Mouse (Mus musculus) heart, adult 2 months (tissue): ENCODE data around the gene Echdc3. TPM values are rescaled to one million over a fixed set of nuclear protein-coding genes. Genes with fewer than 3 reads are reported as not detected.

Experiments
- DNase-seq, 2 experiments: peaks; one replicate each; pipeline ENCODE4 v3.0.0; 2021
- H3K27ac ChIP-seq: fragments of 200-600 bp; 2 replicates; pipeline ENCODE4 v1.8.1; 2022
- H3K27me3 ChIP-seq: fragments of 200-500 bp; 2 replicates; pipeline ENCODE4 v1.6.1; 2012; ENCODE audit warnings: mild to moderate bottlenecking, low read length, inconsistent platforms, mixed read lengths; ENCODE audit not compliant: control insufficient read depth, insufficient read depth
- H3K36me3 ChIP-seq: fragments of 200-500 bp; 2 replicates; pipeline ENCODE4 v1.6.1; 2012; ENCODE audit warnings: low read length, inconsistent platforms; ENCODE audit not compliant: control insufficient read depth, insufficient read depth
- H3K4me1 ChIP-seq: fragments of 200-500 bp; 2 replicates; pipeline ENCODE4 v1.6.1; 2011; ENCODE audit warnings: low read length; ENCODE audit not compliant: control insufficient read depth, insufficient read depth
- H3K4me3 ChIP-seq: fragments of 200-600 bp; 2 replicates; pipeline ENCODE4 v1.8.1; 2022
- H3K79me2 ChIP-seq: fragments of 200-500 bp; replicated peaks from 2 replicates; pipeline ENCODE4 v1.6.1; 2012; ENCODE audit warnings: mild to moderate bottlenecking, inconsistent platforms, low read length, moderate library complexity, mixed read lengths; ENCODE audit not compliant: control insufficient read depth, insufficient read depth
- H3K9ac ChIP-seq: fragments of 200-500 bp; 2 replicates; pipeline ENCODE4 v1.6.1; 2012; ENCODE audit warnings: low read depth, mild to moderate bottlenecking, control low read depth, inconsistent platforms, low read length, mixed read lengths
- CTCF ChIP-seq: fragments of 200-600 bp; IDR thresholded peaks from 2 replicates; pipeline ENCODE4 v1.8.1; 2022; ENCODE audit warnings: antibody characterized with exemption, mild to moderate bottlenecking, moderate library complexity
- EP300 ChIP-seq: fragments of 200-500 bp; IDR thresholded peaks from 2 replicates; pipeline ENCODE4 v1.6.1; 2011; ENCODE audit warnings: low read depth, low read length, control low read depth; ENCODE audit not compliant: insufficient read depth
- POLR2A ChIP-seq: fragments of 200-500 bp; IDR thresholded peaks from 2 replicates; pipeline ENCODE4 v1.6.1; 2011; ENCODE audit warnings: mild to moderate bottlenecking, low read depth, low read length, control low read depth; ENCODE audit not compliant: insufficient read depth
- WGBS: fragments of 180-500 bp; shearing (Covaris S2); methylation state at CpG from one replicate; pipeline ENCODE4 v1.1.7; 2018; 5-methylcytosine and 5-hydroxymethylcytosine counted together
- intact Hi-C: fragments of 180-260 bp; cut with DNase I; formaldehyde crosslinking; loops from one replicate; pipeline ENCODE4 v1.15.1; 2025
- polyA plus RNA-seq: library from polyadenylated mRNA; depleted of rRNA; stranded (reverse); fragments of >200 nt; gene quantifications from 2 replicates; pipeline ENCODE4 v1.2.3, GENCODE M21; 2012
- total RNA-seq, 2 experiments: library from RNA; stranded (reverse); gene quantifications; 2 replicates each; pipeline ENCODE4 v1.2.3; 2021

The Echdc3 gene
- total and polyA plus RNA-seq, 3 experiments = 24.0 to 30.6 (median 27.1) TPM

- H3K36me3 ChIP-seq = no peaks in the 10 kb centered on the region
- no peak overlapping the region for H3K4me3 ChIP-seq
- no peaks in the 10 kb centered on the region for H3K27me3 ChIP-seq
- no peaks in the 10 kb centered on the region for H3K79me2 ChIP-seq
- no peak overlapping the region for H3K27ac ChIP-seq
- WGBS = 72% methylated on average over 2 of the region's 2 CpGs
- intact Hi-C loops = loop anchor here (1.0 to 5.0 kb wide), 3 partner anchors 116 to 173 kb away; no protein-coding TSS in a partner anchor
- H3K4me1 ChIP-seq = peaks cover 1% of the 10 kb centered on the region; the same call in 1 of the 2 replicates
- no peak overlapping the region for H3K9ac ChIP-seq
- TF ChIP-seq CTCF (no peak), EP300 (no peak), POLR2A (no peak)
- no peak for DNase-seq
Measured at GRCm38 (mm10) chr2:6168560-6168959, 44.3 kb downstream of the Echdc3 start.

- Histone ChIP-seq H3K79me2 (no peaks in the 10 kb centered on the region), H3K36me3 (no peaks in the 10 kb centered on the region), H3K27me3 (no peaks in the 10 kb centered on the region), H3K4me1 (peaks cover 1% of the 10 kb centered on the region; the same call in 1 of the 2 replicates), H3K27ac (no peak overlapping the region), H3K4me3 (no peak overlapping the region), H3K9ac (no peak overlapping the region)
- intact Hi-C loops = loop anchor here (1.0 to 5.0 kb wide), 3 partner anchors 116 to 173 kb away; no protein-coding TSS in a partner anchor
- DNase-seq = peak; percentile 42 to 57
- 23% methylated on average over 5 of the region's 5 CpGs for WGBS
- TF ChIP-seq EP300 = no peak
- no peak for TF ChIP-seq POLR2A
- TF ChIP-seq CTCF = peak; percentile 95
Measured at GRCm38 (mm10) chr2:6167843-6168558, 44.8 kb downstream of the Echdc3 start.

GRCm38 (mm10) chr2:6165771-6166170, 47.1 kb downstream of the Echdc3 start:
- no peak for DNase-seq
- intact Hi-C loops = loop anchor here (5.0 kb wide), 2 partner anchors 113 to 153 kb away; no protein-coding TSS in a partner anchor
- TF ChIP-seq EP300 (no peak), POLR2A (no peak)
- WGBS = 33% methylated on average over 6 of the region's 6 CpGs
- H3K36me3 ChIP-seq = no peaks in the 10 kb centered on the region
- H3K4me1 ChIP-seq = peaks cover 3% of the 10 kb centered on the region; the same call in 1 of the 2 replicates
- H3K4me3 ChIP-seq = no peak overlapping the region
- H3K79me2 ChIP-seq = no peaks in the 10 kb centered on the region
- no peak overlapping the region for H3K9ac ChIP-seq
- no peaks in the 10 kb centered on the region for H3K27me3 ChIP-seq
- H3K27ac ChIP-seq = no peak overlapping the region

GRCm38 (mm10) chr2:6164606-6165290, 48.1 kb downstream of the Echdc3 start:
- WGBS = 48% methylated on average over 16 of the region's 16 CpGs
- intact Hi-C loops = loop anchor here (5.0 kb wide), 2 partner anchors 112 to 152 kb away; no protein-coding TSS in a partner anchor
- Histone ChIP-seq H3K79me2 (no peaks in the 10 kb centered on the region), H3K9ac (no peak overlapping the region), H3K4me1 (peaks cover 3% of the 10 kb centered on the region; the same call in 1 of the 2 replicates), H3K36me3 (no peaks in the 10 kb centered on the region), H3K27me3 (no peaks in the 10 kb centered on the region), H3K4me3 (no peak overlapping the region), H3K27ac (no peak overlapping the region)
- DNase-seq = no peak
- no peak for TF ChIP-seq CTCF
- no peak for TF ChIP-seq POLR2A
- no peak for TF ChIP-seq EP300

GRCm38 (mm10) chr2:6162366-6163040, 50.3 kb downstream of the Echdc3 start:
- no peak overlapping the region for H3K27ac ChIP-seq
- TF ChIP-seq POLR2A = no peak
- TF ChIP-seq EP300 = no peak
- no peak for TF ChIP-seq CTCF
- no peaks in the 10 kb centered on the region for H3K27me3 ChIP-seq
- no peaks in the 10 kb centered on the region for H3K36me3 ChIP-seq
- DNase-seq = peak in 1 of 2 experiments; percentile 18
- no peak overlapping the region for H3K9ac ChIP-seq
- intact Hi-C loops = no loop called here
- peaks cover 3% of the 10 kb centered on the region; the same call in 1 of the 2 replicates for H3K4me1 ChIP-seq
- 51% methylated on average over 6 of the region's 6 CpGs for WGBS
- no peak overlapping the region for H3K4me3 ChIP-seq
- no peaks in the 10 kb centered on the region for H3K79me2 ChIP-seq
